Mouse (Mus musculus) lung, adult 2 months (tissue): ENCODE results near the gene Lypd5. TPM values are rescaled to one million over a fixed set of nuclear protein-coding genes. Genes with fewer than 3 reads are reported as not detected.

Experiments used
- DNase-seq: peaks from one replicate; pipeline ENCODE4 v3.0.0; 2022
- H3K4me1 ChIP-seq: fragments of 200-500 bp; 2 replicates; pipeline ENCODE4 v1.6.1; 2011; ENCODE audit warnings: low read length; ENCODE audit not compliant: control insufficient read depth, insufficient read depth
- H3K4me3 ChIP-seq: fragments of 200-500 bp; replicated peaks from 2 replicates; pipeline ENCODE3; 2011; ENCODE audit warnings: low read depth, mild to moderate bottlenecking, control low read depth, low read length; ENCODE audit errors: extremely low read depth
- CTCF ChIP-seq: fragments of 200-500 bp; IDR thresholded peaks from 2 replicates; pipeline ENCODE4 v1.5.1; 2011; ENCODE audit warnings: mild to moderate bottlenecking, low read length, control low read depth; ENCODE audit not compliant: insufficient read depth
- POLR2A ChIP-seq: fragments of 200-500 bp; IDR thresholded peaks from 2 replicates; pipeline ENCODE4 v1.6.1; 2011; ENCODE audit warnings: low read depth, mild to moderate bottlenecking, control low read depth, low read length, borderline replicate concordance; ENCODE audit errors: extremely low read depth
- WGBS: fragments of 180-500 bp; shearing (Covaris S2); methylation state at CpG from one replicate; pipeline ENCODE4 v1.1.7; 2018; 5-methylcytosine and 5-hydroxymethylcytosine counted together
- polyA plus RNA-seq: library from polyadenylated mRNA; depleted of rRNA; stranded (reverse); fragments of >200 nt; gene quantifications from 2 replicates; pipeline ENCODE4 v1.2.3, GENCODE M21; 2012

Gene Lypd5
- polyA plus RNA-seq, 1 experiment, result 32.1 TPM

- 47% methylated on average over 4 of the region's 4 CpGs for WGBS
- TF ChIP-seq POLR2A (no peak), CTCF (0 out of 2 replicates have a peak, but pooled peaks have one; percentile 17)
- no peak for DNase-seq
- Histone ChIP-seq H3K4me3 (no peak overlapping the region), H3K4me1 (no peaks in the 10 kb centered on the region)
These were observed 8.9 kb downstream of the Lypd5 start for GRCm38 (mm10) chr7:24357899-24358298.

GRCm38 (mm10) chr7:24359269-24359668 is 10.3 kb downstream of the Lypd5 start:
- 19% methylated on average over 9 of the region's 9 CpGs for WGBS

GRCm38 (mm10) chr7:24361001-24361400 is 12.0 kb downstream of the Lypd5 start:
- Histone ChIP-seq H3K4me3 (no peak overlapping the region), H3K4me1 (no peaks in the 10 kb centered on the region; the same call in 1 of the 2 replicates)
- TF ChIP-seq CTCF (no peak), POLR2A (no peak)
- WGBS, result 59% methylated on average over 4 of the region's 4 CpGs
- no peak for DNase-seq

More at GRCm38 (mm10) chr7:24359269-24359668, 10.3 kb downstream of the Lypd5 start:
- no peak overlapping the region for H3K4me3 ChIP-seq
- no peak for DNase-seq
- H3K4me1 ChIP-seq, result no peaks in the 10 kb centered on the region
- TF ChIP-seq POLR2A (no peak), CTCF (no peak)

- TF ChIP-seq POLR2A (no peak), CTCF (0 out of 2 replicates have a peak, but pooled peaks have one; percentile 12)
- DNase-seq, result no peak
- WGBS, result 14% methylated on average over 7 of the region's 7 CpGs
- H3K4me3 ChIP-seq, result no peak overlapping the region
- no peaks in the 10 kb centered on the region; the same call in 1 of the 2 replicates for H3K4me1 ChIP-seq
These were observed 14.2 kb downstream of the Lypd5 start for GRCm38 (mm10) chr7:24363228-24363627.

GRCm38 (mm10) chr7:24364827-24365226 is 15.8 kb downstream of the Lypd5 start:
- no peaks in the 10 kb centered on the region; the same call in 1 of the 2 replicates for H3K4me1 ChIP-seq
- 19% methylated on average over 10 of the region's 10 CpGs for WGBS
- TF ChIP-seq CTCF (peak; percentile 84), POLR2A (no peak)
- H3K4me3 ChIP-seq, result no peak overlapping the region
- DNase-seq, result peak; percentile 78

- whole genome bisulfite sequencing, result 62% methylated on average over 5 of the region's 5 CpGs
- H3K4me1 ChIP-seq, result no peaks in the 10 kb centered on the region; the same call in 1 of the 2 replicates
- no peak overlapping the region for H3K4me3 ChIP-seq
- no peak for DNase-seq
- TF ChIP-seq CTCF (no peak), POLR2A (no peak)
These were observed 16.4 kb downstream of the Lypd5 start for GRCm38 (mm10) chr7:24365258-24366014.

- H3K4me1 ChIP-seq, result no peaks in the 10 kb centered on the region; the same call in 1 of the 2 replicates
- no peak for TF ChIP-seq POLR2A
- 59% methylated on average over 15 of the region's 15 CpGs for WGBS
- no peak for DNase-seq
- H3K4me3 ChIP-seq, result no peak overlapping the region
These were observed 18.0 kb downstream of the Lypd5 start for GRCm38 (mm10) chr7:24366716-24367632.

GRCm38 (mm10) chr7:24368226-24368625 is 19.2 kb downstream of the Lypd5 start:
- 48% methylated on average over 4 of the region's 4 CpGs for WGBS
- Histone ChIP-seq H3K4me3 (no peak overlapping the region), H3K4me1 (peaks cover 6% of the 10 kb centered on the region)
- no peak for DNase-seq
- TF ChIP-seq CTCF (no peak), POLR2A (no peak)

- TF ChIP-seq POLR2A (no peak), CTCF (no peak)
- Histone ChIP-seq H3K4me1 (peaks cover 12% of the 10 kb centered on the region), H3K4me3 (no peak overlapping the region)
- no peak for DNase-seq
- WGBS, result 81% methylated on average over 7 of the region's 7 CpGs
These were observed 19.9 kb downstream of the Lypd5 start for GRCm38 (mm10) chr7:24368946-24369345.
